Mouse (Mus musculus): ENCODE data around the gene Rad51ap2.

DNA sequence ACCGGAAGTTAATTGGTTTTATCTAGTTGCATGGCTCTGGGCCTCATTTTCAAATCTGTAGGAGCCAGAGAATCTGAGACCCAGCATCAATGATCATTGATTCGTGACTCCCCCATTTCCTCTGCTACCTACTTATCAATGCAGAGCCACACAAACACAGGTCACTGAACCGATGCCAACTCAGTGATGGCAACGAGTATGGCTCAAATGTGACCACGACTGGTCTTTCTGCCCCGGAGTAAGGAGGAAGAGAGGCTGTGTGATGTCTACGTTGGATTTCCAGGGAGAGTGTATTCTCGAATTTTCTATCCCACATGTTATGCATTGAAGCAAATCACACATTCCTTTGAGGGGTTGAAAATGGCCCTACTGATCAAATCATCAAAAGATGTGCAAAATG is 21.4 kb upstream of the Rad51ap2 start:
- no peak for TF ChIP-seq CTCF (conservative IDR thresholded peaks at IDR 0.05 in 1 of 2, IDR thresholded peaks at IDR 0.05 in 1 of 2; ENCODE audit: low read depth in 2 of 2, low read length in 2 of 2)
- no peak for TF ChIP-seq PAX5 (IDR thresholded peaks at IDR 0.05; ENCODE audit: low read length)
- no peak for TF ChIP-seq BHLHE40 (IDR thresholded peaks at IDR 0.05; ENCODE audit: low read depth, low read length)
- TF ChIP-seq SIN3A (IDR thresholded peaks at IDR 0.05; ENCODE audit: low read length), result no peak
- no peak for TF ChIP-seq USF2 (conservative IDR thresholded peaks at IDR 0.05; ENCODE audit: low read depth, low read length)
- TF ChIP-seq EP300 (IDR thresholded peaks at IDR 0.05; ENCODE audit: low read length), result no peak
- no peak for TF ChIP-seq JUN (IDR thresholded peaks at IDR 0.05; ENCODE audit: insufficient read depth, low read depth, low read length)
- no peak for TF ChIP-seq ZMIZ1 (IDR thresholded peaks at IDR 0.05; ENCODE audit: low read depth, low read length)

Measured in CH12.LX (cell line).